Mouse (Mus musculus): ENCODE results near the gene Kif16b. TPM values are rescaled to one million over a fixed set of nuclear protein-coding genes. Genes with fewer than 3 reads are reported as not detected.

The Kif16b gene
- 1 to 10 TPM; 7.9 to 9.4 TPM for total RNA-seq (2021)

GRCm38 (mm10) chr2:142900862-142901805 lies at the start of gene Kif16b:
Gene Kif16b, minus strand, starts transcription at chr2:142901531.
- DNase-seq (ENCODE audit: extremely low spot score in 1 of 2, low spot score in 1 of 2), result peak; percentile 79 to 85

GRCm38 (mm10) chr2:142940899-142941642 lies 39.7 kb upstream of the Kif16b start:
- DNase-seq (ENCODE audit: extremely low spot score in 1 of 2, low spot score in 1 of 2), result no peak

GRCm38 (mm10) chr2:142930445-142930844 lies 29.1 kb upstream of the Kif16b start:
- no peak for DNase-seq (ENCODE audit: extremely low spot score in 1 of 2, low spot score in 1 of 2)

- DNase-seq (ENCODE audit: extremely low spot score in 1 of 2, low spot score in 1 of 2), result no peak
Measured at GRCm38 (mm10) chr2:142929226-142930112, 28.1 kb upstream of the Kif16b start.

- DNase-seq (ENCODE audit: extremely low spot score in 1 of 2, low spot score in 1 of 2), result no peak
Measured at GRCm38 (mm10) chr2:142910808-142911388, 9.6 kb upstream of the Kif16b start.

- DNase-seq (ENCODE audit: extremely low spot score in 1 of 2, low spot score in 1 of 2), result no peak
Measured at GRCm38 (mm10) chr2:142909213-142909612, 7.9 kb upstream of the Kif16b start.

- DNase-seq (ENCODE audit: extremely low spot score in 1 of 2, low spot score in 1 of 2), result no peak
Measured at GRCm38 (mm10) chr2:142907056-142907455, 5.7 kb upstream of the Kif16b start.

GRCm38 (mm10) chr2:142902905-142903895 lies 1.9 kb upstream of the Kif16b start:
- peak; percentile 83 to 87 for DNase-seq (ENCODE audit: extremely low spot score in 1 of 2, low spot score in 1 of 2)

GRCm38 (mm10) chr2:142900120-142900861 lies 1.0 kb downstream of the Kif16b start:
- no peak for DNase-seq (ENCODE audit: extremely low spot score in 1 of 2, low spot score in 1 of 2)

- DNase-seq (ENCODE audit: extremely low spot score in 1 of 2, low spot score in 1 of 2), result no peak
Measured at GRCm38 (mm10) chr2:142893780-142894179, 7.6 kb downstream of the Kif16b start.

- no peak for DNase-seq (ENCODE audit: extremely low spot score in 1 of 2, low spot score in 1 of 2)
Measured at GRCm38 (mm10) chr2:142891283-142891682, 10.0 kb downstream of the Kif16b start.

- DNase-seq (ENCODE audit: extremely low spot score in 1 of 2, low spot score in 1 of 2), result no peak
Measured at GRCm38 (mm10) chr2:142884456-142884855, 16.9 kb downstream of the Kif16b start.

- no peak for DNase-seq (ENCODE audit: extremely low spot score in 1 of 2, low spot score in 1 of 2)
Measured at GRCm38 (mm10) chr2:142883625-142883994, 17.7 kb downstream of the Kif16b start.

GRCm38 (mm10) chr2:142882871-142883624 lies 18.3 kb downstream of the Kif16b start:
- no peak for DNase-seq (ENCODE audit: extremely low spot score in 1 of 2, low spot score in 1 of 2)

GRCm38 (mm10) chr2:142882466-142882865 lies 18.9 kb downstream of the Kif16b start:
- no peak for DNase-seq (ENCODE audit: extremely low spot score in 1 of 2, low spot score in 1 of 2)

- no peak for DNase-seq (ENCODE audit: extremely low spot score in 1 of 2, low spot score in 1 of 2)
Measured at GRCm38 (mm10) chr2:142881177-142881576, 20.2 kb downstream of the Kif16b start.

- no peak for DNase-seq (ENCODE audit: extremely low spot score in 1 of 2, low spot score in 1 of 2)
Measured at GRCm38 (mm10) chr2:142879257-142879818, 22.0 kb downstream of the Kif16b start.
